Mouse (Mus musculus) heart, postnatal 25 days (tissue): Measurements from ENCODE around the gene 0610010K14Rik. TPM values are rescaled to one million over a fixed set of nuclear protein-coding genes. Genes with fewer than 3 reads are reported as not detected.

ENCODE experiments used
- DNase-seq: peaks from one replicate; pipeline ENCODE4 v3.0.0; 2022; ENCODE audit warnings: low spot score
- intact Hi-C: fragments of 180-260 bp; cut with DNase I; formaldehyde crosslinking; loops from one replicate; pipeline ENCODE4 v1.15.1; 2025
- total RNA-seq, 2 experiments: library from RNA; stranded (reverse); gene quantifications; 2 replicates each; pipeline ENCODE4 v1.2.3; 2021

The 0610010K14Rik gene
- total RNA-seq, 2 experiments from 2014 or later, result 31.4 to 36.7 TPM

DNA sequence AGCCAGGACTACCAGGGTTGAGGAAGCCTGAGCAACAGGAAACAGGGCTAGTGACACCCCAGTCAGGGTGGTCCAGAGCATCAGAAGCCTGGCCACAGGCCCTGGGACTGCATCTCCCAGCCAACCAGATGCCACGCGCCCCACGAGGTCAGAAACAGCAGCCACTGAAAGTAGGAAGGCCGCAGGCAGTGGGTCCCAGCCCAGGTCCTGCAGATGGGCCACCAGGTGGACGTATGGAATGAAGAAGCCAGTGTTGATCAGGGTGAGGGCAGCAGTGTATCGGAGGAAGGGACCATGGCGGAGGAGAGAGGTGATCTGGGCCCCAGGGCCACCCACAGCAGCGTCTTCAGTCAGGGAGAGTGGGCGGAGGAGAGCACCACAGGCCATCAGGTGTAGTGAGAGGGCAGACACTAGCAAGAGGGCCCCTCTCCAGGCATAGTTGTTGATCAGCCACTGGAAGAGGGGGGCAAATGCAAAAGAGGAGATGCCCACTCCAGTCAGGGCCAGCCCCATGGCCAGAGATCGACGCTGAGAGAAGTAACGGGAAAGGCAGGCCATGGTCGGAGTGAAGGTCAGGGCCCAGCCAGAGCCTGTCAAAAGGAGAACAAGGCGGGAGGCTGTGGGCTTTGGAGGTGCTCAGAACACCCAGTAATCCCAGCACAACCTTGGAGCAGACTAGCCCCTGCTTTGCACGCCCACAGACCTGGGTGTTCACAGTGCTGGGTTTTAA lies 18.8 kb downstream of the 0610010K14Rik start:
- intact Hi-C loops, result loop anchor here (10.0 kb wide), 1 partner anchor 284 kb away; the partner anchor contains the start of gene Ybx2
- no peak for DNase-seq

DNA sequence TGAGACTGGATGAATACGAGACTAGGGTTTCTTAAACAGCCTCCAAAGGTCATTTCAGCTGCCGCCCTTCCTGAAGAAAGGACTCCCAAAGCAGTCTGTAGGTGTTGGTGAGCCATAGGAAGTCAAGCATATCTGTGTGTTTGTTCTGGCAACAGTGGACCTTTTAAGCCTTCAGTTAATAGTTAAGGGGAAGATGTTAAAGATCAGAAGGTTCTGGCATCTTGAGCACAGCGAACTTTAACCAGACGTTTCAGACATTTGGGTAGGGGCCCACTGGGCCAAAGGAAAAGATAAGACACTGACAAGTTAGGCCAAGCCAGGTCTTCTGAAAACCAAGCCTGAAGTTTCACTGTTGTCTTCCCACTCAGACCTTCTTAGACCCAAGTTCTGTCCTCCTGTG lies 19.7 kb downstream of the 0610010K14Rik start:
- intact Hi-C loops, result loop anchor here (10.0 kb wide), 1 partner anchor 283 kb away; the partner anchor contains the start of gene Ybx2
- DNase-seq, result no peak

DNA sequence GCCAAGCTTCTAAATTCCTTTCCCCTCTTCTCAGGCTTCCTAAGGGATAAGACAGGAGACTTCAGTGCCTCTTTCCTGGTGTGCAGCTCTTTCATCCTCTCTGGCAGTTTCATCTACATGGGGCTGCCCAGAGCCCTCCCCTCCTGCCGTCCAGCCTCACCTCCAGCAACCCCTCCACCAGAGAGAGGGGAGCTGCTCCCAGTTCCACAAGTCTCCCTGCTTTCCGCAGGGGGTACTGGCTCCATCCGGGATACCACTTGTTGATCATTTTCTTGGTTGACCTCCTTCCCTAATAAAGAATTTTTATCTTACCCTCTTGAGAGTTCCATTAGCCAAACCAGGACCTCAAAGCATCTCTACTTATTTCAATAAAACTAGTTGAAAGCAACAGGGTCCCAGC lies 21.6 kb downstream of the 0610010K14Rik start:
- no peak for DNase-seq
- intact Hi-C loops, result loop anchor here (10.0 kb wide), 1 partner anchor 281 kb away; the partner anchor contains the start of gene Ybx2

DNA sequence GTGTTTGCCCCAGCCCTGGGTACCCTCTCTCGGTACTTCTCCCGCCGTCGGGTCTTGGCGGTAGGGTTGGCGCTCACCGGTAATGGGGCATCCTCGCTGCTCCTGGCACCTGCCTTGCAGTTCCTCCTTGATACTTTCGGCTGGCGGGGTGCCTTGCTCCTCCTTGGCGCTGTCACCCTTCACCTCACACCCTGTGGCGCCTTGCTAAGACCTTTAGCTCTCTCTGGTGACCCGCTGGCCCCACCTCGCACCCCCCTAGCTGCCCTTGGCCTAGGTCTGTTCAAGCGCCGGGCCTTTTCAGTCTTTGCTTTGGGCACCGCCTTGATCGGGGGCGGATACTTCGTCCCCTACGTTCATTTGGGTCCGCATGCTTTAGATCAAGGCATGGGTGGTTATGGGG lies 22.4 kb downstream of the 0610010K14Rik start:
- intact Hi-C loops, result loop anchor here (10.0 kb wide), 1 partner anchor 280 kb away; the partner anchor contains the start of gene Ybx2
- DNase-seq, result no peak

DNA sequence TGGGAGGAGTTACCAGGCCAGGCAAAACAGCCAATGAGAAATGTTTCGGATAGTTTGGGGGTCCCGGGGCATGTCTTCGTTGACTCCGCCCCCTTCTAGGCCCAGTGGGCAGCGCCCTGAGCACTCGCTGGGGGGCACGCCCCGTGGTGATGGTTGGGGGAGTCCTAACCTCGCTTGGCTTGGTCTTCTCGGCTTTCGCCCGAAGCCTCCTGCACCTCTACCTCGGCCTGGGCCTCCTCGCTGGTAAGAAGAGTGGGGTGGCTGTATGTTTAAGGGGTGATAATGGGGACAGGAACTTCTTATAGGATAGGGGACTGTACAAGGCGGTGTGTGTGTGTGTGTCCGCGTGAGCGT lies 22.9 kb downstream of the 0610010K14Rik start:
- no peak for DNase-seq
- intact Hi-C loops, result loop anchor here (10.0 kb wide), 1 partner anchor 280 kb away; the partner anchor contains the start of gene Ybx2

DNA sequence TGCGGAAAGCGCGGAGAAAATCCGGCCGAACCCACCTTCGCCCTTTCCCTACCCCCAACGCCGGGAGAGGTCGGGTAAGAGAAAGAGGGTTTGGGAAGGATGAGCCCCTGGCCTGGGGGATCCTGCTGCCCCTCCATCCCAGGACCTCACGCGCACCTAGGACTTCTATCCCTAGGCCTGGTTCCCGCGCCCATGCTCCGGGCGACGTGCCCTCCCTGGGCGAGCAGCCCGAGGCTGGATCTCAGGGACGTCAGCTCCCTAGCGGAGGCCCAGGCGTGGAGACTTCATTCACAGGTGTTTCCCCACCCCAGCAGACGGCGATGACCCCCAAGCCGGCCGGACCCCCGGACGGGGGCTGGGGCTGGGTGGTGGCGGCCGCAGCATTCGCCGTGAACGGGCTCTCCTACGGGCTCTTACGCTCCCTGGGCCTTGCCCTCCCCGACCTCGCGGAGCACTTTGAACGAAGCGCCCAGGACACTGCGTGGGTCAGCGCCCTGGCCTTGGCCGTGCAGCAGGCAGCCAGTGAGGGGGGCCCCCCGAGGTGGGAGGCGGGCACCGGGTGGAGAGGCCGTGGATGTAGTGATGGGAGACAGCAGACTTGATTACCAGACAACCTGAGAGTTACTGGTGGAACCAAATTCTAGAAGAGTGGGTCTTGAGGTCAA lies 23.4 kb downstream of the 0610010K14Rik start:
- intact Hi-C loops, result loop anchor here (10.0 kb wide), 1 partner anchor 280 kb away; the partner anchor contains the start of gene Ybx2
- DNase-seq, result no peak

DNA sequence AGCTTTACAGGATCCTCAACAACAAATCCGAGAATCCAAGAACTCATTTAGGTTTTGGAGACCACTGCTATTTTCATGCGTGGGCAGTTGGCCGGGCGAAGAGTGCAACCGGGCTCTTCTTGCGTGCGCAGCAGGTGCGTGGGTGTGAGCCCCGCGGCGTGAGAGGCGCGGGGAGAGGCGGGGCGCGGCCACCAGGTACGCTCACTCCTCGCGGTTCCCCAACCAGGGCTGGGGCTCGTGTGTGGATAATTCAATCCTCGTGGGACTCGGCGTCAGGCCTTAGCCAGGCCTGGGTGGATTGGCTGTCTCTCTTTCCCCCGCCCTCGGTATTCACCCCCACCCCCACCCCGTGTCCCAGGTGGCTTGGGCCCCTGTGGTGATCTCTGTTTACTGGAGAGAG lies 24.0 kb downstream of the 0610010K14Rik start:
- no peak for DNase-seq
- intact Hi-C loops, result loop anchor here (1.0 to 10.0 kb wide), 3 partner anchors 139 to 279 kb away; partner anchors contain the start of genes Asgr1 and Ybx2

DNA sequence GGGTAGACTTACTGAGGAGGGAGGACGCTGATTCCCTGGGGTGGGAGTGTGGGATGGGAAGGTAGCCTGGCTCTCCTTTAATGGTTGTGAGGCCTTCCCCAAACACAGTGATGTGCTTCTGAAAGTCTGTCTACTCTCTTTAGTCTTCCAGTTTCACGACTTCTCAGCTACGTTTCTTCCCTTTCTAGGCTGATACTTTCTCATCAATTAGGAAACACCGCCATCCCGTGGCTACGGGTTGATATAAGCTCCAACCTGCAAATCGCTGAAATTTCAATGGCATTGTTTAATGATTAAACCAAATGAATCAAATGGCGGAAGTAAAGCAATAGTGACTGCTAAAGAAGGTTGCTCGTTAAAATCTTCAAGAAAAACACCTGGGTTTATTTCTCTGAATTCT lies 24.8 kb downstream of the 0610010K14Rik start:
- DNase-seq, result no peak
- intact Hi-C loops, result loop anchor here (1.0 to 10.0 kb wide), 3 partner anchors 139 to 278 kb away; partner anchors contain the start of genes Asgr1 and Ybx2

DNA sequence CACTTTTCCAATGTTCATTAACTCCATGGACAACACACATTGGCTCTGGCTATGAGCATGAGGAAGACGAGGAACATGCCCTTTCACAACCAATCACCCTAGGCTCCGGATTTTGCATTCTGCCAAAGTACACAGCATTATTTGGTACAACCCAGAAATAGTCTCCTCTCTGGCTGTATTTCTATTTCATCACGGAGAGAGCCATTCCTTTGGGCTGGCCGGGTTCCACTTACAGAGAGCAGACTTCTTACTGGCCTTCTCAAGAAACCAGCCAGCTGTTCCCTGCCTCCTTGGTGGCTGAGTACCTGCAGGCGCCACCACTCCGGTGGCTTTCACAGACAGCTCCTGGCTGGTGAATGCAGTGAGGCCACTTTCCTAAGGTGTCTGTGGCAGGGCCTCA lies 25.3 kb downstream of the 0610010K14Rik start, which contains the start of gene Slc16a11:
Gene Slc16a11, plus strand, starts transcription at position 330 of the 400 bp plus-strand sequence.
- intact Hi-C loops, result loop anchor here (2.0 to 10.0 kb wide), 2 partner anchors 158 to 278 kb away; partner anchors contain the start of genes Asgr1 and Ybx2
- DNase-seq, result no peak

DNA sequence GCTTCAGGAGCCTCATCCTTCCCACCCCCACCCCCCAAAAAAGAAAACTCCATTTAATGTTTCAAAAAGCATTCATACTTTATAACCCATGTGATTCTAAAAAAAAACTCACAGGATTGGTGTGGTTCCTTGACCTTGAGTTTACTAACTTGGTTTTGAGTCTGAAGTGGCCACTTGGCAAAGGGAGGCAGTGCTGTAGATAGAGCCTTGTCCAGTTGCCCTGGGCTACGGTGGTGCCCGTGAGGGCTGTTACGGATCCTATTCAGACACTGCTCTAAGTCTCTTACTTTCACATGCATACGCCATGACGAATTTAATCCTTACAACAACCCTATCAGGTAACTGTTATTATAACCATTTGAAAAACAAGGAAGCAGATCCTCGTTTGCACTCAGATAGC lies 25.7 kb downstream of the 0610010K14Rik start:
- intact Hi-C loops, result loop anchor here (2.0 to 10.0 kb wide), 2 partner anchors 157 to 277 kb away; partner anchors contain the start of genes Asgr1 and Ybx2

DNA sequence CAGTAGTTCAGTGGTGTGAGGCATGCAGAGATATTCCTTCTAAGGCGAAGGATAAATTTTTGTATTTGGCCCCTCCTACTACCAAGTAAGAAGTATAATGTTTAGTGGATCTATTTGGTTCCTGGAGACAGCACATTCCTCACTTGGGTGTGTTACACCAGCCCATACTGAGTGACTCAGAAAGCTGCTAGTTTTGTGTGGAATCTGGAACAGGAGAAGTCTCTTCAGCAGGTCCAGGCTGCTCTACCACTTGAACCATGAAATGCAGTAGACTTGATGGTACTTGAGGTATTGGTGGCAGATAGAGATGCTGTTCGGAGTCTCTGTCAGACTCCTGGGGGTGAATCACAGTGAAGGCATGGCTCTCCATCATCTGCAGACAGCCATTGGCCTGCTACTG lies 27.0 kb downstream of the 0610010K14Rik start:
- DNase-seq, result no peak
- intact Hi-C loops, result loop anchor here (10.0 kb wide), 1 partner anchor 276 kb away; the partner anchor contains the start of gene Ybx2

More for the DNA sequence above, 25.7 kb downstream of the 0610010K14Rik start:
- no peak for DNase-seq

DNA sequence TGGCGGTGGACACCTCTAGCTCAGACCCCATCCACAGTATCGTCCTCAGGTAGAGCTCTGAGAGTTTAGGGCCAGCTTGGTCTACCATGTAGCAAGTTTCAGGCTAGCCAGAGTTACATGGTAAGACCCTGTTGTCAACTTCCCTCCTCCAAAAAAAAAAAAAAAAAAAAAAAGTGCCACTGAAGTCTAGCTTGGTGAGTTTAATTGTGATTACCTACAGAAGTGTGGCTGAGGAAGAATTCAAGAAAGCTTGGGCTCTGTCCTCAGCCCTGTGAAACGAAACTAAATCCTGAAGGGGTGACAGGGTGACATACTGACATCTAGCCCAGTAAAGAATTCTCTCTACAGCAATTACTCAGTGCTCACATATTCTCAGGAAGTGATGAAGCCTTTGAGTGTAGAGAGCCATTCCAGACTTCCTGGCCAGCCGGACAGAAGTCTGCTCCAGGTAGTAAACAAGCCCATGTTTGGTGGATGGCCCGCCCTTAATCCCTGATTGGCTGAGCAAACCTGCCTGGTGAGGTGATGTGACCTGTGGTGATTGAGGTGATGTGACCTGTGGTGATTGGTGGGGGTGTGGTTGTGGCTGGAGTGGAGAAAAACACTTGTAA lies 28.8 kb downstream of the 0610010K14Rik start:
- DNase-seq, result no peak
- intact Hi-C loops, result no loop called here

DNA sequence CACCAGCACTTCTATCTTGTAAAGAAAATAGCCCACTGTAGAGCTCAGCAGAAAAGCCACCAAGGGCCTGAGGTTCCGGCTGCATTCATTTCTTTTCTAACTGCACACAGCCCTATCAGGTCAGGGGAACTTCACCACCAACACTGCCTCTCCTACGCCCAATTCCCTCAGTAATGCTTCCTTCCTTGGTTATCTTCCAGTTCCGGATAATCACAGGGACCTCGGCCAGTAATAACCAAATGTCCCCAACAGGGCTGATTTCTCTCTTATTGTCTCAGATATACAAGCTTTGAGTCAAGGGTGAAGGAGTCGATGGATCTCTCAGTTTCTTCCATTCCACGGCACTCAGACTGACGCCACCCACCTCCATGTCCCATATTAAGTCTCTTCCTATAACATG lies 30.4 kb downstream of the 0610010K14Rik start:
- intact Hi-C loops, result no loop called here
- DNase-seq, result no peak

DNA sequence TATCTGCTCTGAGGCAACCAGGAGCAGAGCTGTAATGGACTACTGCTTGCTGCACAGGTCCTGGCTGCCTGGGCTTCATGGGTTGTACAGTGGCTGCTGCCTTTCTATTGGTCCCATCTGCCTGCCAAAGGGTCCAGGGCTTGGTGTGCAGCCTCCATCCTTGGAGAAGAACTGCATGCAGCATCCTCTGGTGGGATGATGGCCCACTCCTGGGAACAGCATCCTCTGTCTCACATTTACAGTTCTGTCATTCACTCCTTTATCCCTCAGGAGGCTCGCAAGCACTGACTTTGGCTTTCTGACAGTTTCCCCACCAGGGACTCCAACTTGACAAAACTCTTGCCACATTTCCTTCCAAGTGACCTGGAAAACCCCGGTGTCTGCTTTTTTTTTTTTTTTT lies 30.9 kb downstream of the 0610010K14Rik start:
- DNase-seq, result no peak
- intact Hi-C loops, result no loop called here

DNA sequence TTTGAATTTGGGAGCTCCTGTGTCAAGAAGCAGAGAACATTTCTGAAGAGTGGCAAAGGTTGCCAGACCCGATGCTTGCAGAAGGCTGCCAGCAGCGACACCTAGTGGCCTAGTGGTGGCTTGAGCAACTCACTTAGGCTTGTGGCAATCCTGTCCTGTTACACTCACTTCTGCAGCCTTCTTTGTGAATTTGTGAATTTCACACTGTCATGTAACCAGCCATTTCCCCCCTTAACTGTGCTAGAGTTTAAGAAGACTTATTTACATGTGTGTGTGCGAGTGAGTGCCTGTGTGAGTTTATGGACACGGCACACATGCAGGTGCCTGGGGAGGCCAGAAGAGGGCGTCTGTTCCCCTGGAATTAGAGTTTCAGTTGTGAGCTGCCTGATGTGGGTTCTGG lies 36.0 kb downstream of the 0610010K14Rik start:
- intact Hi-C loops, result no loop called here
- no peak for DNase-seq

DNA sequence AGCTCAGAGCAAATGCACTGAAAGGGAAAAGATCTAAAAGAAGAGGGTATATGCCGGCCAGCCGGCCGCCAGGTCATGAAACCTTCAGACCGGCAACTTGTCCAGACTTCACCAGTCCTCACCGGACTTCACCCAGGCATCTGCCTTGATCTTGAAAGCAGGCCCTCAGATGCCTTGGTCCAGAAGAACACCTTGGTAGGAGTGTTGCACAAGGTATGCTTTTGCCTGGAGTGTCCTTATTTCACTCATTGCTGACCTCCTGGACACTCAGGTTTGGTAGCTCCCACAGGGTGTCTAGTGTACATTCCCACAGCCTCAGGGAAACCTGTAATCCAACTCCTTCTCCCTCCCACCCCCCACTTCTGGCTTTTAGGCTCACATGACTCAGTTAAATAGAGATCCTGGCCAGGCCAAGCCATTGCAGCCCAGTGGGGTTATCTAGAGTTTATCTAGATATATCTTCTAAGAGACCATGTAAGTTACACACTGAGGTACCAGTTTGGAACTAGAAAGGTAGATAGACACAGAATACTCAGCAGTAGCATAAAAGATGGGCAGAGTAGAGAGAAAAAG lies 37.6 kb downstream of the 0610010K14Rik start:
- DNase-seq, result no peak
- intact Hi-C loops, result no loop called here

DNA sequence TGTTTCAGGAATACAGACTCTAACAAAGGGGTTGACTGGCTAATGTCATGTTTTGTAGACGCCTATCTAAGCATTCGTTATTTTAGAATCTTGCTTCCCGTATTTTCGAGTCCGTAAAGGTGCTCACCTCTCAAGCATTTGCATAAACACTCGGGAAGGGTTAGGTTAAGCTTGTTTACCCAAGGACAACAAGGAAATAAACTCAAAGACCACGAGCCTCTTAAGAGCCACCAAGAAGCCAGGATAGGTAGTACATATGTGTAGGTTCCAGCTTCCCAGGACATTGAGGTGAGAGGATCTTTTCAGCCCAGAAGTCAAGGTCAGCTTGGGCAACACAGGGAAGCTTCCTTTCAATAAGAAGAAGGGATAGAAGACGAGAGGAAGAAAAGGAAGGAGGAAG lies 38.6 kb downstream of the 0610010K14Rik start:
- DNase-seq, result no peak
- intact Hi-C loops, result no loop called here

DNA sequence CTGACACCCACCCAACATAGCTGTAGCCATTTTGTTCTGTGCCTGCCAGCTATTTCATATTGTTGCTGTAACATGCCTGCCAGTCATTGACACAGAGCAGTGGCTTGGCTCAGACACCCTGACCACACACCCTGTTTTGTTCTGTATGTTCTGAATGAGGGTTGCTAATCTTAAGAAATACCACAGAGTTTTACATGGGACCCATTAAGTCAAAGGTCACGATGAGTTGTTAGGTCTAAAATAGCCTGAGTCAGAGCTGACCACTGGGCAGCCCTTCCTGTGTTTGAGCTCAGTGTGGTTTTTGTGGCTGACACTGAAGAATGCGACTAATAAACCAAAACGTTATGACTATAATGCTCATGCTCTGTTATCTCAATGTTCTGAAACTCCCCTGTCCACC lies 39.4 kb downstream of the 0610010K14Rik start:
- DNase-seq, result no peak
- intact Hi-C loops, result no loop called here

DNA sequence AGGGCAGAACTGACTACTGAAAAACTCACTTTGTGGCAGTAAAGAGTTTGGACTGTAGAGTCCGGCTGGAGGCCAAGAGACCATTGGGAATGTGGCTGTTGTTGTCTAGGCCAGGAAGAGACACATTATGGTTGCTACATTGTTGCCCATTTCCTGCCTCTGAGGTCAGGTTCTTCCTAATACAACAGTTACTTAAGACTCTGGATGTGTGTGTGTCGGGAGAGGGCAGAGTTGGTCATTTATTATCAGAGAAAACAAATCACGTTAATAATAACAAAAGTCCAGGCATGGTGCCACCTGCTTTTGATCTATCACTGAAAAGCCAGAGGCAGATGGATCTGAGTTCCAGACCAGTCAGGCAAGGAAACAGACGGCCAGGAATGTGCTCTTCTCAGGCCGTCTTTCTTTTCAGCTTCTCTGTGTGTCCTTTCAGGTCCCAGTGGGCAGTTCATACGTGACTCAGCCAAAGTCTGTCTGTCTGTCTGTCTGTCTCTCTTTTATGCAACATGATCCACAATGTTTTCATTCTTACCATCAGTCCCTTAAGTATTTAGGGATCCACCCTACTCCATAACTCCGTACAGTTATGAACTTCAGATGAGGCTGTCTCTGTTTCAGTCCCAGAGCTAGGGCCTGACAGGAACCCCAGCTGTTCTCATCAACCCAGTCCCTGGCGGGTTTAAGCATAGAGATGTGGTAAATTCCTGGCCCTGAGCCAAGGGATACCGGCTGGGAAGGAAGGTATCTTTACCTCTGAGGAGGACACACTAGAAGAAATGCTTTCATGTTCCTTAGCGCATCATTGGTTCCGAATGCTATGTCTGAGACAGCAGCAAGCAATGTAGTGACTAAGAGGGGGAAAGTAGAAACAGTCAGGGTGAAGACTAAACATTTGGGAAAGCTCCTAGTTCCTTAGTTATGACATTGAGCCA lies 44.1 kb downstream of the 0610010K14Rik start:
- intact Hi-C loops, result no loop called here
- no peak for DNase-seq
